Mouse (Mus musculus): Measurements from ENCODE around the gene Sh3bp1.

DNA sequence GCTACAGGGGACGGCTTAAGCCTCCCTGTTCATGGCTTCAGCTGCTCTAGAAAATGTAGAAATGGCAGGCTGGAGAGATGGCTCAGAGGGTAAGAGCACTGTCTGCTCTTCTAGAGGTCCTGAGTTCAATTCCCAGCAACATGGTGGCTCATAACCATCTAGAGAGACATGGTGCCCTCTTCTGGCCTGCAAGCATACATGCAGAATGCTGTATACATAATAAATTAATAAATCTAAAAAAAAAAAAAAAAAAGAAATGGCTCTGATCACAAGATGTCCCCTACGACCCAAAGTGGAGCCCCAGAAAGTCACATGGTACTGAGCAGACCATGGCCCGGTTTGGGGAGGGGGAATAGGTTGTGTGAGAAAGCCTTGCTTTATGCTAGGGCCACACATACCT lies 56.1 kb downstream of the Sh3bp1 start:
- TF ChIP-seq POLR2A (IDR thresholded peaks at IDR 0.05; ENCODE audit: low read depth, low read length) (no peak), CTCF (conservative IDR thresholded peaks at IDR 0.05; ENCODE audit: insufficient read depth, insufficient read length, low read depth, low read length) (no peak)
